Mouse (Mus musculus) kidney, adult 2 months (tissue): ENCODE results near the gene BC016579. TPM values are rescaled to one million over a fixed set of nuclear protein-coding genes. Genes with fewer than 3 reads are reported as not detected.
A peak's percentile ranks its signal among the peaks of the same experiment; 100 is the strongest.

Experiments used
- DNase-seq: peaks from one replicate; pipeline ENCODE4 v3.0.0; 2021
- H3K27ac ChIP-seq: fragments of 200-500 bp; 2 replicates; pipeline ENCODE4 v1.5.1; 2012; ENCODE audit warnings: low read depth, low read length, control low read depth, inconsistent platforms; ENCODE audit not compliant: insufficient read depth
- H3K27me3 ChIP-seq: fragments of 200-500 bp; replicated peaks from 2 replicates; pipeline ENCODE4 v1.6.1; 2012; ENCODE audit warnings: mild to moderate bottlenecking, moderate library complexity, low read length, inconsistent platforms; ENCODE audit not compliant: control insufficient read depth, insufficient read depth
- H3K36me3 ChIP-seq: fragments of 200-500 bp; 2 replicates; pipeline ENCODE4 v1.6.1; 2012; ENCODE audit warnings: mild to moderate bottlenecking, moderate library complexity, low read length, inconsistent platforms; ENCODE audit not compliant: control insufficient read depth, insufficient read depth
- H3K4me1 ChIP-seq: fragments of 200-500 bp; 2 replicates; pipeline ENCODE4 v1.6.1; 2011; ENCODE audit warnings: low read length; ENCODE audit not compliant: control insufficient read depth, insufficient read depth
- H3K4me3 ChIP-seq: fragments of 200-500 bp; 2 replicates; pipeline ENCODE4 v1.5.1; 2011; ENCODE audit warnings: mild to moderate bottlenecking, low read depth, low read length, control low read depth; ENCODE audit not compliant: insufficient read depth
- CTCF ChIP-seq: fragments of 200-500 bp; conservative IDR thresholded peaks from 2 replicates; pipeline ENCODE4 v1.5.1; 2011; ENCODE audit warnings: low read depth, mild to moderate bottlenecking, control low read depth, low read length, moderate library complexity, mixed read lengths; ENCODE audit not compliant: insufficient read depth, insufficient read length
- POLR2A ChIP-seq: fragments of 200-500 bp; IDR thresholded peaks from one replicate; pipeline ENCODE4 v1.6.1; 2011; ENCODE audit warnings: low read depth, low read length, control low read depth
- WGBS: fragments of 180-500 bp; shearing (Covaris S2); methylation state at CpG from one replicate; pipeline ENCODE4 v1.1.7; 2018; 5-methylcytosine and 5-hydroxymethylcytosine counted together
- polyA plus RNA-seq: library from polyadenylated mRNA; depleted of rRNA; stranded (reverse); fragments of >200 nt; gene quantifications from 2 replicates; pipeline ENCODE4 v1.2.3, GENCODE M21; 2012

BC016579 gene
- polyA plus RNA-seq, 1 experiment, result 0.05 TPM

- Histone ChIP-seq H3K4me3 (no peak overlapping the region), H3K27me3 (no peaks in the 10 kb centered on the region), H3K36me3 (no peaks in the 10 kb centered on the region), H3K27ac (no peak overlapping the region), H3K4me1 (no peaks in the 10 kb centered on the region)
- no peak for DNase-seq
- TF ChIP-seq CTCF (no peak), POLR2A (no peak)
Observed at GRCm38 (mm10) chr16:45662381-45662780, 8.5 kb upstream of the BC016579 start.

- no peak for TF ChIP-seq CTCF
- Histone ChIP-seq H3K36me3 (no peaks in the 10 kb centered on the region), H3K27me3 (no peaks in the 10 kb centered on the region), H3K27ac (no peak overlapping the region), H3K4me3 (no peak overlapping the region), H3K4me1 (no peaks in the 10 kb centered on the region)
- no peak for DNase-seq
- 92% methylated on average over 4 of the region's 4 CpGs for WGBS
Observed at GRCm38 (mm10) chr16:45659596-45659995, 5.7 kb upstream of the BC016579 start.

DNA sequence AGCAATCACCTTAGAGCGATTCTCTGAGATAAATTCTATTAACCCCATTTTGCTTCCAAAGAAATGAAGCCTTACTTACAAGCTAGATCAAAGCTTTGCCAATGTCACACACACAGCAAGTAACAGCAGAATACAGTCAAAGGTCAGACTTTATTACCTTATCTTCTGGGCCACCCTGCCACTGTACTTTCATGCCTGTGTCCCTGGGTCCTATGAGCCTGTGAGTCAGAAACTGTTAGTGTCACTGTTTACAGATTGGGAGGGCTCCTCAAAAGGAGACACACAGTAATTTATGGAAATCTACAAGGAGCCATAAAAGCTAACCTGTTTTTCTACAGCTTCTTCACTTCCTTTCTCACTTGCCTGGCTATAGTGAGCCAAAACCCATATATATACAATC lies 4.4 kb upstream of the BC016579 start:
- Histone ChIP-seq H3K27me3 (no peaks in the 10 kb centered on the region), H3K36me3 (no peaks in the 10 kb centered on the region), H3K4me1 (no peaks in the 10 kb centered on the region), H3K4me3 (no peak overlapping the region), H3K27ac (no peak overlapping the region)
- TF ChIP-seq POLR2A (no peak), CTCF (no peak)
- no peak for DNase-seq
- WGBS, result 79% methylated on average over 1 of the region's 1 CpGs

DNA sequence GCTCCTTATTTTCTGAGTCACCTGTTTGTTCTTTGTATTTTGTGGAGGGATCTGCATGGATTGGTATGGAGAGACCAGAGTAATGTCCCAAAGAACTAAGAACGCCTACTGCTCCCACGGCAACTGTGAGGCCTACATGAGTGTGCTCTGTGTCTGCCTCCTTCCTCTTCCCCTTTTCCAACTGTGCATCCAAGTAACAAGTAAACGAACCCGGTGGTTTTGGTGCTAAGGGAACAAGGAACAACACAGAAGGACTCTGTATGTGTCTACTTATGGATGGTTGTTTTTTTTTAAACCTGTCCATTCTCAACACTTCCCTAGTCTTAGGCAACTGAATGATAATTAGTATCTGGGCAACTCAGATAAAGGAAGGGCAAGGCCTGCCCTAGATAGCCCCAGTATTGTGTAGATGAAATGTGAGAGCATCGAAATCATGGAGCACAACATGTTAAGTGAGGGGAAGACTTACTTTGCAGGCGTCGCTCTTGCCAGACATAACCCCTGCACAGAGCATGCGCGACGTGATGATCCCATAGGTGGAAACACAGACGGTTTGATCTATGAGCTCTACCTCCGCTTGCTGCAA lies 3.8 kb upstream of the BC016579 start:
- no peaks in the 10 kb centered on the region for H3K27me3 ChIP-seq
- H3K27ac ChIP-seq, result no peak overlapping the region
- no peaks in the 10 kb centered on the region for H3K4me1 ChIP-seq
- TF ChIP-seq POLR2A (no peak), CTCF (no peak)
- DNase-seq, result no peak
- H3K36me3 ChIP-seq, result no peaks in the 10 kb centered on the region
- WGBS, result 94% methylated on average over 12 of the region's 12 CpGs
- H3K4me3 ChIP-seq, result no peak overlapping the region

- no peaks in the 10 kb centered on the region for H3K36me3 ChIP-seq
- H3K4me1 ChIP-seq, result no peaks in the 10 kb centered on the region
- WGBS, result 71% methylated on average over 9 of the region's 9 CpGs
- no peak for DNase-seq
- H3K27me3 ChIP-seq, result no peaks in the 10 kb centered on the region
- H3K4me3 ChIP-seq, result no peak overlapping the region
- H3K27ac ChIP-seq, result no peak overlapping the region
- TF ChIP-seq CTCF (no peak), POLR2A (no peak)
Observed at GRCm38 (mm10) chr16:45654465-45654864, 597 bp upstream of the BC016579 start.

GRCm38 (mm10) chr16:45653009-45653933 lies 597 bp downstream of the BC016579 start:
- TF ChIP-seq CTCF, result no peak
- TF ChIP-seq POLR2A, result no peak
- no peaks in the 10 kb centered on the region for H3K36me3 ChIP-seq
- H3K4me3 ChIP-seq, result peak overlapping the region; percentile 23
- H3K27ac ChIP-seq, result no peak overlapping the region
- 33% methylated on average over 17 of the region's 17 CpGs for WGBS
- DNase-seq, result no peak
- H3K4me1 ChIP-seq, result no peaks in the 10 kb centered on the region
- no peaks in the 10 kb centered on the region for H3K27me3 ChIP-seq

GRCm38 (mm10) chr16:45651497-45651896 lies 2.4 kb downstream of the BC016579 start:
- 59% methylated on average over 2 of the region's 2 CpGs for WGBS
- H3K36me3 ChIP-seq, result no peaks in the 10 kb centered on the region
- no peak overlapping the region for H3K27ac ChIP-seq
- DNase-seq, result no peak
- H3K4me1 ChIP-seq, result no peaks in the 10 kb centered on the region
- no peaks in the 10 kb centered on the region for H3K27me3 ChIP-seq
- H3K4me3 ChIP-seq, result no peak overlapping the region
- TF ChIP-seq CTCF (no peak), POLR2A (no peak)
